Mouse (Mus musculus) limb, embryonic 14.5 days (tissue): Measurements from ENCODE around the gene Pfdn6. TPM values are rescaled to one million over a fixed set of nuclear protein-coding genes. Genes with fewer than 3 reads are reported as not detected.
A peak's percentile ranks its signal among the peaks of the same experiment; 100 is the strongest.
"Not testable (repeated sequence)": the region's sequence is repeated elsewhere in the genome, so short reads cannot be mapped to it uniquely, and the experiment has no call there.

ENCODE experiments used
- ATAC-seq: fragments of 200-750 bp; cut with Nextera tagmentation; 2 replicates; pipeline ENCODE4 v1.8.0; 2017; ENCODE audit warnings: low read depth, moderate number of reproducible peaks, moderate TSS enrichment; ENCODE audit not compliant: low FRiP score
- DNase-seq: peaks from one replicate; pipeline ENCODE4 v3.0.0-alpha.2; 2015; ENCODE audit warnings: low spot score
- H3K27ac ChIP-seq: fragments of 300-500 bp; sonication (generic); replicated peaks from 2 replicates; pipeline ENCODE4 v1.5.1; 2014; ENCODE audit warnings: low read depth, mild to moderate bottlenecking, low read length, moderate library complexity, mixed read lengths
- H3K27me3 ChIP-seq: fragments of 300-500 bp; sonication (generic); 2 replicates; pipeline ENCODE4 v1.6.1; 2014; ENCODE audit warnings: low read length, mixed read lengths; ENCODE audit not compliant: control insufficient read depth, insufficient read depth
- H3K36me3 ChIP-seq: fragments of 300-500 bp; sonication (generic); 2 replicates; pipeline ENCODE4 v1.6.1; 2014; ENCODE audit warnings: mild to moderate bottlenecking, low read length, moderate library complexity, mixed read lengths; ENCODE audit not compliant: control insufficient read depth, insufficient read depth
- H3K4me1 ChIP-seq: fragments of 300-500 bp; sonication (generic); 2 replicates; pipeline ENCODE4 v1.6.1; 2014; ENCODE audit warnings: antibody characterized with exemption, low read length, mixed read lengths; ENCODE audit not compliant: control insufficient read depth, insufficient read depth
- H3K4me2 ChIP-seq: fragments of 300-500 bp; sonication (generic); replicated peaks from 2 replicates; pipeline ENCODE4 v1.6.1; 2014; ENCODE audit warnings: low read depth, mild to moderate bottlenecking, low read length, moderate library complexity; ENCODE audit not compliant: severe bottlenecking
- H3K4me3 ChIP-seq: fragments of 300-500 bp; sonication (generic); replicated peaks from 2 replicates; pipeline ENCODE4 v1.5.1; 2014; ENCODE audit warnings: low read length
- H3K9ac ChIP-seq: fragments of 300-500 bp; sonication (generic); 2 replicates; pipeline ENCODE4 v1.6.1; 2014; ENCODE audit warnings: mild to moderate bottlenecking, low read depth, low read length, moderate library complexity; ENCODE audit not compliant: severe bottlenecking
- H3K9me3 ChIP-seq: fragments of 300-500 bp; sonication (generic); 2 replicates; pipeline ENCODE4 v1.6.1; 2016; ENCODE audit warnings: low read length; ENCODE audit not compliant: control insufficient read depth
- POLR2A ChIP-seq: fragments of 200-500 bp; IDR thresholded peaks from 2 replicates; pipeline ENCODE4 v1.8.0; 2012; ENCODE audit warnings: inconsistent platforms, mild to moderate bottlenecking, moderate library complexity, borderline replicate concordance; ENCODE audit not compliant: insufficient read depth, insufficient read length; ENCODE audit errors: extremely low read depth
- WGBS: fragments of 180-500 bp; shearing (Covaris S2); extraction: QIAGEN DNeasy Blood & Tissue Kit; methylation state at CpG from one replicate; pipeline ENCODE4 v1.1.7; 2014; 5-methylcytosine and 5-hydroxymethylcytosine counted together
- polyA plus RNA-seq, 2 experiments: library from polyadenylated mRNA; depleted of rRNA in 1 of 2; stranded (reverse) in 1 of 2; unstranded in 1 of 2; fragments of >200 nt; fragmentation: Nextera tagmentation in 1 of 2; extraction: Ambion mirVana in 1 of 2; gene quantifications; 2 replicates each; pipeline versions ENCODE4 v1.2.1 to v1.2.3; 2012 to 2014

Pfdn6 gene
- polyA plus RNA-seq, 2 experiments, result 104 to 135 TPM

- TF ChIP-seq POLR2A, result 0 out of 2 replicates have a peak, but pooled peaks have one; percentile 16
- H3K36me3 ChIP-seq, result peaks cover 8% of the 10 kb centered on the region; the same call in 1 of the 2 replicates
- no peak within 1 kb of the TSS for H3K27ac ChIP-seq
- peak; percentile 99 for DNase-seq
- WGBS, result under 1% methylated on average over 48 of the region's 49 CpGs
- peak; percentile 100 for ATAC-seq
- H3K27me3 ChIP-seq, result no peaks in the 10 kb centered on the region
- H3K4me2 ChIP-seq, result peak within 1 kb of the TSS; percentile 60
- H3K9me3 ChIP-seq, result no peaks in the 10 kb centered on the region
- peak within 1 kb of the TSS; percentile 62 for H3K9ac ChIP-seq
- peaks cover 9% of the 10 kb centered on the region for H3K4me1 ChIP-seq
- H3K4me3 ChIP-seq, result peak within 1 kb of the TSS; percentile 58
These were observed 49.5 kb downstream of the Pfdn6 start, which contains the start of gene Kifc1 for GRCm38 (mm10) chr17:33890533-33891059. Gene Kifc1, minus strand, starts transcription at chr17:33890661.

- peaks cover 11% of the 10 kb centered on the region; the same call in 1 of the 2 replicates for H3K36me3 ChIP-seq
- not testable (repeated sequence) for H3K27ac ChIP-seq, DNase-seq, ATAC-seq, H3K27me3 ChIP-seq, H3K9me3 ChIP-seq, H3K4me1 ChIP-seq
- WGBS, result under 1% methylated on average over 27 of the region's 44 CpGs
- H3K4me2 ChIP-seq, result peak overlapping the region; percentile 60
- H3K4me3 ChIP-seq, result peak overlapping the region; percentile 58
- peak overlapping the region; percentile 62 for H3K9ac ChIP-seq
These were observed 50.1 kb downstream of the Pfdn6 start for GRCm38 (mm10) chr17:33889941-33890532.

Other genes starting within 250 kb of the Pfdn6 start
Only the 30 nearest of the 31 such genes appear.
- 42.7 and 56.3 TPM in 2 replicates for gene March2, start 221.7 kb downstream of the Pfdn6 start, polyA plus RNA-seq (2012; rRNA removed)
- 56.2 and 58.1 TPM in 2 replicates for gene March2, start 221.7 kb downstream of the Pfdn6 start, polyA plus RNA-seq (2014; fragmentation: Nextera tagmentation; extraction: Ambion mirVana)
- gene Rab11b, start 179.8 kb downstream of the Pfdn6 start, polyA plus RNA-seq (2012; rRNA removed), result 312 and 394 TPM in 2 replicates
- 192 and 221 TPM in 2 replicates for gene Rab11b, start 179.8 kb downstream of the Pfdn6 start, polyA plus RNA-seq (2014; fragmentation: Nextera tagmentation; extraction: Ambion mirVana)
- 29.7 and 32.6 TPM in 2 replicates for gene Angptl4, start 158.5 kb downstream of the Pfdn6 start, polyA plus RNA-seq (2012; rRNA removed)
- gene Angptl4, start 158.5 kb downstream of the Pfdn6 start, polyA plus RNA-seq (2014; fragmentation: Nextera tagmentation; extraction: Ambion mirVana), result 44.2 and 61.1 TPM in 2 replicates
- gene Kank3, start 129.8 kb downstream of the Pfdn6 start, polyA plus RNA-seq (2012; rRNA removed), result 45.3 and 52.3 TPM in 2 replicates
- gene Kank3, start 129.8 kb downstream of the Pfdn6 start, polyA plus RNA-seq (2014; fragmentation: Nextera tagmentation; extraction: Ambion mirVana), result 31.1 and 32.1 TPM in 2 replicates
- gene Rps28, start 115.8 kb downstream of the Pfdn6 start, polyA plus RNA-seq (2012; rRNA removed), result 1,470 and 1,488 TPM in 2 replicates
- gene Rps28, start 115.8 kb downstream of the Pfdn6 start, polyA plus RNA-seq (2014; fragmentation: Nextera tagmentation; extraction: Ambion mirVana), result 1,253 and 1,319 TPM in 2 replicates
- gene Ndufa7, start 115.8 kb downstream of the Pfdn6 start, polyA plus RNA-seq (2012; rRNA removed), result 302 and 363 TPM in 2 replicates
- gene Ndufa7, start 115.8 kb downstream of the Pfdn6 start, polyA plus RNA-seq (2014; fragmentation: Nextera tagmentation; extraction: Ambion mirVana), result 505 and 530 TPM in 2 replicates
- 42.9 and 45.9 TPM in 2 replicates for gene Cd320, start 97.3 kb downstream of the Pfdn6 start, polyA plus RNA-seq (2012; rRNA removed)
- 57.9 and 59.4 TPM in 2 replicates for gene Cd320, start 97.3 kb downstream of the Pfdn6 start, polyA plus RNA-seq (2014; fragmentation: Nextera tagmentation; extraction: Ambion mirVana)
- not detected in 2 replicates for gene Gm7029, start 66.5 kb downstream of the Pfdn6 start, polyA plus RNA-seq (2012; rRNA removed)
- gene Gm7029, start 66.5 kb downstream of the Pfdn6 start, polyA plus RNA-seq (2014; fragmentation: Nextera tagmentation; extraction: Ambion mirVana), result not detected in 2 replicates
- 58.8 and 60.6 TPM in 2 replicates for gene Kifc1, start 49.7 kb downstream of the Pfdn6 start, polyA plus RNA-seq (2012; rRNA removed)
- 6.2 and 6.7 TPM in 2 replicates for gene Kifc1, start 49.7 kb downstream of the Pfdn6 start, polyA plus RNA-seq (2014; fragmentation: Nextera tagmentation; extraction: Ambion mirVana)
- gene Platr17, start 35.2 kb downstream of the Pfdn6 start, polyA plus RNA-seq (2012; rRNA removed), result 0.34 and 0.49 TPM in 2 replicates
- gene Platr17, start 35.2 kb downstream of the Pfdn6 start, polyA plus RNA-seq (2014; fragmentation: Nextera tagmentation; extraction: Ambion mirVana), result 0.32 and 0.40 TPM in 2 replicates
- 46.1 and 53.6 TPM in 2 replicates for gene Daxx, start 30.9 kb downstream of the Pfdn6 start, polyA plus RNA-seq (2012; rRNA removed)
- 40.5 and 44.1 TPM in 2 replicates for gene Daxx, start 30.9 kb downstream of the Pfdn6 start, polyA plus RNA-seq (2014; fragmentation: Nextera tagmentation; extraction: Ambion mirVana)
- gene Tapbp, start 24.4 kb downstream of the Pfdn6 start, polyA plus RNA-seq (2012; rRNA removed), result 18.7 and 23.8 TPM in 2 replicates
- gene Tapbp, start 24.4 kb downstream of the Pfdn6 start, polyA plus RNA-seq (2014; fragmentation: Nextera tagmentation; extraction: Ambion mirVana), result 28.9 and 30.5 TPM in 2 replicates
- 27.9 and 34.0 TPM in 2 replicates for gene Zbtb22, start 24.4 kb downstream of the Pfdn6 start, polyA plus RNA-seq (2012; rRNA removed)
- 10.1 and 10.8 TPM in 2 replicates for gene Zbtb22, start 24.4 kb downstream of the Pfdn6 start, polyA plus RNA-seq (2014; fragmentation: Nextera tagmentation; extraction: Ambion mirVana)
- gene Rgl2, start 10.8 kb downstream of the Pfdn6 start, polyA plus RNA-seq (2012; rRNA removed), result 193 and 265 TPM in 2 replicates
- gene Rgl2, start 10.8 kb downstream of the Pfdn6 start, polyA plus RNA-seq (2014; fragmentation: Nextera tagmentation; extraction: Ambion mirVana), result 48.7 and 51.8 TPM in 2 replicates
- gene Wdr46, start 317 bp upstream of the Pfdn6 start, polyA plus RNA-seq (2012; rRNA removed), result 30.5 and 30.9 TPM in 2 replicates
- gene Wdr46, start 317 bp upstream of the Pfdn6 start, polyA plus RNA-seq (2014; fragmentation: Nextera tagmentation; extraction: Ambion mirVana), result 21.6 and 25.0 TPM in 2 replicates
- gene B3galt4, start 11.1 kb upstream of the Pfdn6 start, polyA plus RNA-seq (2012; rRNA removed), result 7.7 and 9.3 TPM in 2 replicates
- 4.0 and 6.6 TPM in 2 replicates for gene B3galt4, start 11.1 kb upstream of the Pfdn6 start, polyA plus RNA-seq (2014; fragmentation: Nextera tagmentation; extraction: Ambion mirVana)
- 48.8 and 62.7 TPM in 2 replicates for gene Vps52, start 15.5 kb upstream of the Pfdn6 start, polyA plus RNA-seq (2012; rRNA removed)
- 38.6 and 43.4 TPM in 2 replicates for gene Vps52, start 15.5 kb upstream of the Pfdn6 start, polyA plus RNA-seq (2014; fragmentation: Nextera tagmentation; extraction: Ambion mirVana)
- gene Rps18, start 15.7 kb upstream of the Pfdn6 start, polyA plus RNA-seq (2012; rRNA removed), result 1,284 and 1,402 TPM in 2 replicates
- gene Rps18, start 15.7 kb upstream of the Pfdn6 start, polyA plus RNA-seq (2014; fragmentation: Nextera tagmentation; extraction: Ambion mirVana), result 2,129 and 2,245 TPM in 2 replicates
- 27.0 and 31.5 TPM in 2 replicates for gene H2-K1, start 60.0 kb upstream of the Pfdn6 start, polyA plus RNA-seq (2012; rRNA removed)
- gene H2-K1, start 60.0 kb upstream of the Pfdn6 start, polyA plus RNA-seq (2014; fragmentation: Nextera tagmentation; extraction: Ambion mirVana), result 17.7 and 25.5 TPM in 2 replicates
- 54.0 and 81.7 TPM in 2 replicates for gene Ring1, start 84.3 kb upstream of the Pfdn6 start, polyA plus RNA-seq (2012; rRNA removed)
- gene Ring1, start 84.3 kb upstream of the Pfdn6 start, polyA plus RNA-seq (2014; fragmentation: Nextera tagmentation; extraction: Ambion mirVana), result 7.0 and 8.4 TPM in 2 replicates
- 104 and 109 TPM in 2 replicates for gene H2-Ke6, start 87.7 kb upstream of the Pfdn6 start, polyA plus RNA-seq (2012; rRNA removed)
- gene H2-Ke6, start 87.7 kb upstream of the Pfdn6 start, polyA plus RNA-seq (2014; fragmentation: Nextera tagmentation; extraction: Ambion mirVana), result 46.4 and 48.1 TPM in 2 replicates
- gene Slc39a7, start 91.3 kb upstream of the Pfdn6 start, polyA plus RNA-seq (2012; rRNA removed), result 197 and 283 TPM in 2 replicates
- 132 and 133 TPM in 2 replicates for gene Slc39a7, start 91.3 kb upstream of the Pfdn6 start, polyA plus RNA-seq (2014; fragmentation: Nextera tagmentation; extraction: Ambion mirVana)
- gene Rxrb, start 91.5 kb upstream of the Pfdn6 start, polyA plus RNA-seq (2012; rRNA removed), result 83.2 and 98.9 TPM in 2 replicates
- 29.2 and 33.6 TPM in 2 replicates for gene Rxrb, start 91.5 kb upstream of the Pfdn6 start, polyA plus RNA-seq (2014; fragmentation: Nextera tagmentation; extraction: Ambion mirVana)
- 201 and 242 TPM in 2 replicates for gene Col11a2, start 99.1 kb upstream of the Pfdn6 start, polyA plus RNA-seq (2012; rRNA removed)
- gene Col11a2, start 99.1 kb upstream of the Pfdn6 start, polyA plus RNA-seq (2014; fragmentation: Nextera tagmentation; extraction: Ambion mirVana), result 71.6 and 72.1 TPM in 2 replicates
- gene H2-Oa, start 152.0 kb upstream of the Pfdn6 start, polyA plus RNA-seq (2012; rRNA removed), result 1.0 and 1.7 TPM in 2 replicates
- 0.70 and 0.85 TPM in 2 replicates for gene H2-Oa, start 152.0 kb upstream of the Pfdn6 start, polyA plus RNA-seq (2014; fragmentation: Nextera tagmentation; extraction: Ambion mirVana)
- gene H2-DMa, start 179.2 kb upstream of the Pfdn6 start, polyA plus RNA-seq (2012; rRNA removed), result 13.1 and 20.2 TPM in 2 replicates
- gene H2-DMa, start 179.2 kb upstream of the Pfdn6 start, polyA plus RNA-seq (2014; fragmentation: Nextera tagmentation; extraction: Ambion mirVana), result 16.8 and 19.0 TPM in 2 replicates
- 197 and 217 TPM in 2 replicates for gene Brd2, start 182.3 kb upstream of the Pfdn6 start, polyA plus RNA-seq (2012; rRNA removed)
- gene Brd2, start 182.3 kb upstream of the Pfdn6 start, polyA plus RNA-seq (2014; fragmentation: Nextera tagmentation; extraction: Ambion mirVana), result 121 and 141 TPM in 2 replicates
- gene H2-DMb2, start 203.0 kb upstream of the Pfdn6 start, polyA plus RNA-seq (2012; rRNA removed), result 0.31 and 0.54 TPM in 2 replicates
- 0.23 and 0.36 TPM in 2 replicates for gene H2-DMb2, start 203.0 kb upstream of the Pfdn6 start, polyA plus RNA-seq (2014; fragmentation: Nextera tagmentation; extraction: Ambion mirVana)
- 4.2 and 6.9 TPM in 2 replicates for gene H2-DMb1, start 212.7 kb upstream of the Pfdn6 start, polyA plus RNA-seq (2012; rRNA removed)
- gene H2-DMb1, start 212.7 kb upstream of the Pfdn6 start, polyA plus RNA-seq (2014; fragmentation: Nextera tagmentation; extraction: Ambion mirVana), result 2.4 and 2.7 TPM in 2 replicates
- 11.0 and 12.1 TPM in 2 replicates for gene Tap1, start 247.2 kb upstream of the Pfdn6 start, polyA plus RNA-seq (2012; rRNA removed)
- 11.2 and 14.2 TPM in 2 replicates for gene Tap1, start 247.2 kb upstream of the Pfdn6 start, polyA plus RNA-seq (2014; fragmentation: Nextera tagmentation; extraction: Ambion mirVana)